Mouse (Mus musculus) testis, adult 2 months (tissue): ENCODE data around the gene Nell2.

Experiments used
- CTCF ChIP-seq: fragments of 200-500 bp; IDR thresholded peaks from 2 replicates; pipeline ENCODE4 v1.5.1; 2012; ENCODE audit warnings: low read depth, mild to moderate bottlenecking, inconsistent platforms, low read length, moderate library complexity; ENCODE audit not compliant: control insufficient read depth, insufficient read depth, insufficient replicate concordance
- POLR2A ChIP-seq: fragments of 200-500 bp; IDR thresholded peaks from 2 replicates; pipeline ENCODE4 v1.6.1; 2012; ENCODE audit warnings: low read depth, mild to moderate bottlenecking, inconsistent platforms, low read length, moderate library complexity; ENCODE audit not compliant: control insufficient read depth

DNA sequence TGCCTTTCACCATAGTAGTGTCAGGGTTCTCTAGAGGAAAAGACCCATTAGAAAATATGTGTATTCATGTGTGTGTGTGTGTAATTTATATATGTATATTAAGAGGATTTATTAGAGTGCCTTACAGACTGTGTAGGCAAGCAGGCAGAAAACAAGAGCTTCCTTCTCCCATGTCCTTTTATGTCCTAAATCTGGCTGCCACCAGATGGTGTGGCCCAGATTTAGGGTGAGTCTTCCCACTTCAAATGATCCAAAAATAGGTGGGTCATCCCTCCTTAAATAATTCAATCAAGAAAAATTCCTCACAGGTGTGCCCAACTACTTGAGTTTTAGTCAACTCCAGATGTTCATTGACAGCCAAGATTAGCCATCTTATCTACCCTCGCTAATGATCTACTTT, 460.3 kb downstream of the Nell2 start:
- no peak for TF ChIP-seq CTCF
- TF ChIP-seq POLR2A = no peak
